Mouse (Mus musculus): Measurements from ENCODE around the gene Pakap. TPM values are rescaled to one million over a fixed set of nuclear protein-coding genes. Genes with fewer than 3 reads are reported as not detected.

Pakap gene
- total and polyA plus RNA-seq, 3 experiments = not detected

GRCm38 (mm10) chr4:57634956-57635355 lies 67.0 kb downstream of the Pakap start:
- Histone ChIP-seq H3K4me3 (ENCODE audit: low read depth, low read length) (no peak overlapping the region), H3K27me3 (ENCODE audit: insufficient read depth, low read length) (no peaks in the 10 kb centered on the region), H3K9me3 (replicated peaks) (peaks cover 76% of the 10 kb centered on the region), H3K36me3 (replicated peaks) (no peaks in the 10 kb centered on the region), H3K4me1 (ENCODE audit: insufficient read depth, low read depth, low read length) (no peaks in the 10 kb centered on the region)
- TF ChIP-seq CTCF (IDR thresholded peaks at IDR 0.05; ENCODE audit: low read depth, low read length) (no peak), TAL1 (conservative IDR thresholded peaks at IDR 0.05; ENCODE audit: low read depth, low read length) (no peak), POLR2AphosphoS5 (IDR thresholded peaks at IDR 0.05; ENCODE audit: insufficient replicate concordance, low read depth, low read length) (no peak), GATA2 (IDR thresholded peaks at IDR 0.05; ENCODE audit: borderline replicate concordance, low read depth, low read length) (no peak), GATA1 (IDR thresholded peaks at IDR 0.05; ENCODE audit: borderline replicate concordance, low read length) (no peak)
- ATAC-seq (ENCODE audit: extremely low read depth, insufficient number of reproducible peaks, low FRiP score, poor library complexity, severe bottlenecking) (no peak), DNase-seq (ENCODE audit: low spot score) (no peak)

- ATAC-seq (ENCODE audit: extremely low read depth, insufficient number of reproducible peaks, low FRiP score, poor library complexity, severe bottlenecking) = no peak
- peaks cover 72% of the 10 kb centered on the region for H3K9me3 ChIP-seq (replicated peaks)
- no peaks in the 10 kb centered on the region for H3K4me1 ChIP-seq (ENCODE audit: insufficient read depth, low read depth, low read length)
- H3K4me3 ChIP-seq (ENCODE audit: low read depth, low read length) = no peak overlapping the region
- TF ChIP-seq GATA2 (IDR thresholded peaks at IDR 0.05; ENCODE audit: borderline replicate concordance, low read depth, low read length) (no peak), CTCF (IDR thresholded peaks at IDR 0.05; ENCODE audit: low read depth, low read length) (no peak), GATA1 (IDR thresholded peaks at IDR 0.05; ENCODE audit: borderline replicate concordance, low read length) (no peak), POLR2AphosphoS5 (IDR thresholded peaks at IDR 0.05; ENCODE audit: insufficient replicate concordance, low read depth, low read length) (no peak), TAL1 (conservative IDR thresholded peaks at IDR 0.05; ENCODE audit: low read depth, low read length) (no peak)
- no peaks in the 10 kb centered on the region for H3K27me3 ChIP-seq (ENCODE audit: insufficient read depth, low read length)
- no peak for DNase-seq (ENCODE audit: low spot score)
- H3K36me3 ChIP-seq (replicated peaks) = no peaks in the 10 kb centered on the region
These were observed 69.0 kb downstream of the Pakap start for GRCm38 (mm10) chr4:57636782-57637482.

- DNase-seq (ENCODE audit: low spot score) = no peak
- Histone ChIP-seq H3K9me3 (replicated peaks) (peaks cover 66% of the 10 kb centered on the region), H3K4me3 (ENCODE audit: low read depth, low read length) (no peak overlapping the region), H3K4me1 (ENCODE audit: insufficient read depth, low read depth, low read length) (no peaks in the 10 kb centered on the region), H3K36me3 (replicated peaks) (no peaks in the 10 kb centered on the region), H3K27me3 (ENCODE audit: insufficient read depth, low read length) (no peaks in the 10 kb centered on the region)
- TF ChIP-seq CTCF (IDR thresholded peaks at IDR 0.05; ENCODE audit: low read depth, low read length) = no peak
- TF ChIP-seq POLR2AphosphoS5 (IDR thresholded peaks at IDR 0.05; ENCODE audit: insufficient replicate concordance, low read depth, low read length) = no peak
- TF ChIP-seq GATA2 (IDR thresholded peaks at IDR 0.05; ENCODE audit: borderline replicate concordance, low read depth, low read length) = no peak
- no peak for TF ChIP-seq GATA1 (IDR thresholded peaks at IDR 0.05; ENCODE audit: borderline replicate concordance, low read length)
- TF ChIP-seq TAL1 (conservative IDR thresholded peaks at IDR 0.05; ENCODE audit: low read depth, low read length) = no peak
- no peak for ATAC-seq (ENCODE audit: extremely low read depth, insufficient number of reproducible peaks, low FRiP score, poor library complexity, severe bottlenecking)
These were observed 69.8 kb downstream of the Pakap start for GRCm38 (mm10) chr4:57637636-57638386.

GRCm38 (mm10) chr4:57638941-57639340 lies 71.0 kb downstream of the Pakap start:
- no peak for ATAC-seq (ENCODE audit: extremely low read depth, insufficient number of reproducible peaks, low FRiP score, poor library complexity, severe bottlenecking)
- H3K27me3 ChIP-seq (ENCODE audit: insufficient read depth, low read length) = no peaks in the 10 kb centered on the region
- no peaks in the 10 kb centered on the region for H3K4me1 ChIP-seq (ENCODE audit: insufficient read depth, low read depth, low read length)
- peaks cover 64% of the 10 kb centered on the region for H3K9me3 ChIP-seq (replicated peaks)
- H3K36me3 ChIP-seq (replicated peaks) = no peaks in the 10 kb centered on the region
- no peak overlapping the region for H3K4me3 ChIP-seq (ENCODE audit: low read depth, low read length)
- no peak for DNase-seq (ENCODE audit: low spot score)
- TF ChIP-seq TAL1 (conservative IDR thresholded peaks at IDR 0.05; ENCODE audit: low read depth, low read length) (no peak), CTCF (IDR thresholded peaks at IDR 0.05; ENCODE audit: low read depth, low read length) (no peak), POLR2AphosphoS5 (IDR thresholded peaks at IDR 0.05; ENCODE audit: insufficient replicate concordance, low read depth, low read length) (no peak), GATA2 (IDR thresholded peaks at IDR 0.05; ENCODE audit: borderline replicate concordance, low read depth, low read length) (no peak), GATA1 (IDR thresholded peaks at IDR 0.05; ENCODE audit: borderline replicate concordance, low read length) (no peak)

GRCm38 (mm10) chr4:57640222-57640621 lies 72.2 kb downstream of the Pakap start:
- Histone ChIP-seq H3K4me3 (ENCODE audit: low read depth, low read length) (no peak overlapping the region), H3K4me1 (ENCODE audit: insufficient read depth, low read depth, low read length) (no peaks in the 10 kb centered on the region), H3K9me3 (replicated peaks) (peaks cover 55% of the 10 kb centered on the region), H3K27me3 (ENCODE audit: insufficient read depth, low read length) (no peaks in the 10 kb centered on the region), H3K36me3 (replicated peaks) (no peaks in the 10 kb centered on the region)
- no peak for TF ChIP-seq TAL1 (conservative IDR thresholded peaks at IDR 0.05; ENCODE audit: low read depth, low read length)
- no peak for TF ChIP-seq POLR2AphosphoS5 (IDR thresholded peaks at IDR 0.05; ENCODE audit: insufficient replicate concordance, low read depth, low read length)
- no peak for TF ChIP-seq GATA2 (IDR thresholded peaks at IDR 0.05; ENCODE audit: borderline replicate concordance, low read depth, low read length)
- no peak for TF ChIP-seq GATA1 (IDR thresholded peaks at IDR 0.05; ENCODE audit: borderline replicate concordance, low read length)
- TF ChIP-seq CTCF (IDR thresholded peaks at IDR 0.05; ENCODE audit: low read depth, low read length) = no peak
- no peak for ATAC-seq (ENCODE audit: extremely low read depth, insufficient number of reproducible peaks, low FRiP score, poor library complexity, severe bottlenecking)
- no peak for DNase-seq (ENCODE audit: low spot score)

GRCm38 (mm10) chr4:57640971-57641370 lies 73.0 kb downstream of the Pakap start:
- DNase-seq (ENCODE audit: low spot score) (no peak), ATAC-seq (ENCODE audit: extremely low read depth, insufficient number of reproducible peaks, low FRiP score, poor library complexity, severe bottlenecking) (no peak)
- H3K27me3 ChIP-seq (ENCODE audit: insufficient read depth, low read length) = no peaks in the 10 kb centered on the region
- no peaks in the 10 kb centered on the region for H3K36me3 ChIP-seq (replicated peaks)
- peaks cover 48% of the 10 kb centered on the region for H3K9me3 ChIP-seq (replicated peaks)
- no peak for TF ChIP-seq TAL1 (conservative IDR thresholded peaks at IDR 0.05; ENCODE audit: low read depth, low read length)
- no peak for TF ChIP-seq GATA2 (IDR thresholded peaks at IDR 0.05; ENCODE audit: borderline replicate concordance, low read depth, low read length)
- no peak for TF ChIP-seq CTCF (IDR thresholded peaks at IDR 0.05; ENCODE audit: low read depth, low read length)
- no peak for TF ChIP-seq GATA1 (IDR thresholded peaks at IDR 0.05; ENCODE audit: borderline replicate concordance, low read length)
- no peak for TF ChIP-seq POLR2AphosphoS5 (IDR thresholded peaks at IDR 0.05; ENCODE audit: insufficient replicate concordance, low read depth, low read length)
- H3K4me3 ChIP-seq (ENCODE audit: low read depth, low read length) = no peak overlapping the region
- no peaks in the 10 kb centered on the region for H3K4me1 ChIP-seq (ENCODE audit: insufficient read depth, low read depth, low read length)

All from G1E (cell line).